Mouse (Mus musculus) neural tube, embryonic 10.5 days (tissue): ENCODE data around the gene Thbs2.

Source experiments
- DNase-seq: peaks from one replicate; pipeline ENCODE4 v3.0.0-alpha.2; 2017; ENCODE audit warnings: low spot score; ENCODE audit errors: extremely low spot score

Gene Thbs2

GRCm38 (mm10) chr17:14693994-14694374 lies at the start of gene Thbs2:
Gene Thbs2 (minus strand): TSS chr17:14694235.
- peak; percentile 57 for DNase-seq

- DNase-seq: no peak
Observed at GRCm38 (mm10) chr17:14735493-14736004, 41.5 kb upstream of the Thbs2 start.

- DNase-seq: no peak
Observed at GRCm38 (mm10) chr17:14734380-14734779, 40.3 kb upstream of the Thbs2 start.

- no peak for DNase-seq
Observed at GRCm38 (mm10) chr17:14733941-14734340, 39.9 kb upstream of the Thbs2 start.

- DNase-seq: no peak
Observed at GRCm38 (mm10) chr17:14733027-14733426, 39.0 kb upstream of the Thbs2 start.

GRCm38 (mm10) chr17:14730629-14731028 lies 36.6 kb upstream of the Thbs2 start:
- DNase-seq: no peak

GRCm38 (mm10) chr17:14727481-14727880 lies 33.4 kb upstream of the Thbs2 start:
- no peak for DNase-seq

GRCm38 (mm10) chr17:14724786-14725185 lies 30.8 kb upstream of the Thbs2 start:
- DNase-seq: no peak

- no peak for DNase-seq
Observed at GRCm38 (mm10) chr17:14721325-14721724, 27.3 kb upstream of the Thbs2 start.

- no peak for DNase-seq
Observed at GRCm38 (mm10) chr17:14720912-14721311, 26.9 kb upstream of the Thbs2 start.

- no peak for DNase-seq
Observed at GRCm38 (mm10) chr17:14720227-14720626, 26.2 kb upstream of the Thbs2 start.

- DNase-seq: no peak
Observed at GRCm38 (mm10) chr17:14718801-14719200, 24.8 kb upstream of the Thbs2 start.

GRCm38 (mm10) chr17:14714782-14715181 lies 20.7 kb upstream of the Thbs2 start:
- DNase-seq: peak; percentile 30

GRCm38 (mm10) chr17:14714374-14714773 lies 20.3 kb upstream of the Thbs2 start:
- DNase-seq: no peak

- no peak for DNase-seq
Observed at GRCm38 (mm10) chr17:14711784-14712183, 17.7 kb upstream of the Thbs2 start.

- no peak for DNase-seq
Observed at GRCm38 (mm10) chr17:14711032-14711431, 17.0 kb upstream of the Thbs2 start.

- no peak for DNase-seq
Observed at GRCm38 (mm10) chr17:14706066-14706465, 12.0 kb upstream of the Thbs2 start.

GRCm38 (mm10) chr17:14705466-14705865 lies 11.4 kb upstream of the Thbs2 start:
- DNase-seq: no peak

GRCm38 (mm10) chr17:14703771-14704170 lies 9.7 kb upstream of the Thbs2 start:
- DNase-seq: no peak

- DNase-seq: no peak
Observed at GRCm38 (mm10) chr17:14703268-14703667, 9.2 kb upstream of the Thbs2 start.

GRCm38 (mm10) chr17:14702701-14703100 lies 8.7 kb upstream of the Thbs2 start:
- DNase-seq: no peak

- no peak for DNase-seq
Observed at GRCm38 (mm10) chr17:14701891-14702290, 7.9 kb upstream of the Thbs2 start.

GRCm38 (mm10) chr17:14700204-14700603 lies 6.2 kb upstream of the Thbs2 start:
- DNase-seq: no peak

- DNase-seq: no peak
Observed at GRCm38 (mm10) chr17:14698188-14698587, 4.2 kb upstream of the Thbs2 start.
